Mouse (Mus musculus) neutrophil, adult 5-6 weeks (primary cell): ENCODE measurements around the gene Vmn1r90. TPM values are rescaled to one million over a fixed set of nuclear protein-coding genes. Genes with fewer than 3 reads are reported as not detected.
"Not testable (repeated sequence)": the region's sequence is repeated elsewhere in the genome, so short reads cannot be mapped to it uniquely, and the experiment has no call there.

ENCODE experiments used
- ATAC-seq: fragments of 151-379, 151-347 bp; 2 replicates; pipeline ENCODE4 v1.8.0; 2017; ENCODE audit warnings: mild to moderate bottlenecking, moderate TSS enrichment; ENCODE audit not compliant: insufficient number of reproducible peaks, poor library complexity, low FRiP score, severe bottlenecking; ENCODE audit errors: extremely low read depth
- total RNA-seq: library from RNA; stranded (forward); fragments of 200-1000 nt; gene quantifications from 2 replicates; pipeline ENCODE4 v1.2.3, GENCODE M21; 2017

Gene Vmn1r90
- not detected in 2 replicates for total RNA-seq

- no peak for ATAC-seq
Measured at GRCm38 (mm10) chr7:14563406-14563805, at the start of gene Vmn1r90. Gene Vmn1r90 (minus strand): TSS chr7:14563506.

- ATAC-seq, result not testable (repeated sequence)
Measured at GRCm38 (mm10) chr7:14593009-14593408, 29.7 kb upstream of the Vmn1r90 start.

- ATAC-seq, result no peak
Measured at GRCm38 (mm10) chr7:14552284-14552683, 11.0 kb downstream of the Vmn1r90 start.

GRCm38 (mm10) chr7:14525280-14525679, 38.0 kb downstream of the Vmn1r90 start:
- no peak for ATAC-seq

GRCm38 (mm10) chr7:14522636-14523035, 40.7 kb downstream of the Vmn1r90 start:
- no peak for ATAC-seq

DNA sequence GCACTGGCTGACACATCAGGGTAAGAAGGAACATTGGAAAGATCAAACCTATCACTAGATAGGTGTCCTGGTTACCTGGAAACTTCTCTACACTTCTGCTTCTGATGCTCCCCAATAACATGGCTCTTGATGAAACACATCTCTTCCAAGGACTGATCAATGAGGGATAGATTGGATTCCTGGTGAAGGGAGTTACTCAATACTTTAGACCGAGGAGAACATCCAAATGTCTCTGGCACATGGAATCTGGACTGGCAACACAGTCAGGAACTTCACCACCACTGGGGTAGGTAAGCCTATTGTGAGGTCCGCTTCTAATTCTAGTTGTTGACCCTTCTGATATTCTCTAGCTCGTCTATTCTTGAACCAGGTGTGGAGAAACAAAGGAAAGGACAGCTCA, 45.0 kb downstream of the Vmn1r90 start:
- no peak for ATAC-seq

Other genes with a start within 250 kb of the Vmn1r90 start
- not detected in 2 replicates for gene Obox8, start 229.9 kb downstream of the Vmn1r90 start, total RNA-seq
- not detected in 2 replicates for gene Sult2a8, start 116.7 kb downstream of the Vmn1r90 start, total RNA-seq
- not detected in 2 replicates for gene Sult2a7, start 69.3 kb downstream of the Vmn1r90 start, total RNA-seq
- gene Obox7, start 96.0 kb upstream of the Vmn1r90 start, total RNA-seq, result not detected in 2 replicates